Mouse (Mus musculus) midbrain, embryonic 16.5 days (tissue): ENCODE measurements around the gene Cldn6. TPM values are rescaled to one million over a fixed set of nuclear protein-coding genes. Genes with fewer than 3 reads are reported as not detected.

Experiments
- ATAC-seq: fragments of 200-750 bp; cut with Nextera tagmentation; 2 replicates; pipeline ENCODE4 v1.8.0; 2017; ENCODE audit warnings: moderate TSS enrichment
- H3K27ac ChIP-seq: fragments of 300-500 bp; sonication (generic); 2 replicates; pipeline ENCODE4 v1.5.1; 2014; ENCODE audit warnings: mild to moderate bottlenecking, low read length, mixed read lengths
- H3K27me3 ChIP-seq: fragments of 300-500 bp; sonication (generic); 2 replicates; pipeline ENCODE4 v1.6.1; 2014; ENCODE audit warnings: low read depth, low read length, mixed read lengths; ENCODE audit not compliant: control insufficient read depth, insufficient read depth
- H3K36me3 ChIP-seq: fragments of 300-500 bp; sonication (generic); 2 replicates; pipeline ENCODE4 v1.6.1; 2014; ENCODE audit warnings: mild to moderate bottlenecking, low read length, moderate library complexity, mixed read lengths; ENCODE audit not compliant: control insufficient read depth, insufficient read depth
- H3K4me1 ChIP-seq: fragments of 300-500 bp; sonication (generic); 2 replicates; pipeline ENCODE4 v1.6.1; 2014; ENCODE audit warnings: mild to moderate bottlenecking, low read length, mixed read lengths; ENCODE audit not compliant: control insufficient read depth, insufficient read depth
- H3K4me2 ChIP-seq: fragments of 300-500 bp; sonication (generic); 2 replicates; pipeline ENCODE4 v1.6.1; 2014; ENCODE audit warnings: mild to moderate bottlenecking, low read length, mixed read lengths
- H3K4me3 ChIP-seq: fragments of 300-500 bp; sonication (generic); 2 replicates; pipeline ENCODE4 v1.5.1; 2014; ENCODE audit warnings: low read depth, mild to moderate bottlenecking, low read length, moderate library complexity, mixed read lengths
- H3K9ac ChIP-seq: fragments of 300-500 bp; sonication (generic); 2 replicates; pipeline ENCODE4 v1.6.1; 2014; ENCODE audit warnings: low read depth, low read length, mixed read lengths
- H3K9me3 ChIP-seq: fragments of 300-500 bp; sonication (generic); replicated peaks from 2 replicates; pipeline ENCODE4 v1.6.1; 2014; ENCODE audit warnings: mild to moderate bottlenecking, low read length, mixed read lengths; ENCODE audit not compliant: control insufficient read depth, poor library complexity, severe bottlenecking
- WGBS: fragments of 180-500 bp; shearing (Covaris S2); extraction: QIAGEN DNeasy Blood & Tissue Kit; methylation state at CpG from one replicate; pipeline ENCODE4 v1.1.7; 2014; 5-methylcytosine and 5-hydroxymethylcytosine counted together
- polyA plus RNA-seq: library from polyadenylated mRNA; unstranded; fragments of >200 nt; fragmentation: Nextera tagmentation; extraction: Ambion mirVana; gene quantifications from 2 replicates; pipeline ENCODE4 v1.2.1, GENCODE M21; 2015

Cldn6 gene
- polyA plus RNA-seq, 1 experiment from 2014 or later = 1.2 TPM

DNA sequence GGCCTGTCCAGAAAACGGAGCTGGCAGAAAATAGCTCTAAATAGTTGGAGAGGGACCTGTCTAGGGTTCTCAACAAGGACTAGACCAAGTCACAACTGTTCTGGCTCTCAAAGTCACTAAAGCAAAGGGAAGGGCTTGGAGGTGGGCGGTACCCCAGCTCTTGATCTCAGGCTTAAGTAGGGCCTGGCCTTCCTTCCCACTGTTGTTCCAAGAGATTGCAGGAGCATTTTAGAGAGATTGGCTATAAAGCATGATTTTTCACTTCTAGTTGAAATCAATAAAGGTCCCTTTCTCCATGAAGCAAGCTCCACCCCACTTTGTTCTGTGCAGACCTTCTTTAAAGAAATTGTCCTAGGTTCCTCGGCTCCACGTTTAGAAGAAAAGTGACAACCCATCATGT lies 46.4 kb downstream of the Cldn6 start:
- Histone ChIP-seq H3K4me2 (peak overlapping the region; percentile 92), H3K27me3 (no peaks in the 10 kb centered on the region), H3K4me3 (peak overlapping the region; percentile 90), H3K4me1 (peaks cover 10% of the 10 kb centered on the region; the same call in 1 of the 2 replicates), H3K9ac (peak overlapping the region; percentile 80), H3K9me3 (no peaks in the 10 kb centered on the region), H3K36me3 (no peaks in the 10 kb centered on the region), H3K27ac (no peak overlapping the region)
- ATAC-seq = no peak
- WGBS = 61% methylated on average over 4 of the region's 4 CpGs

DNA sequence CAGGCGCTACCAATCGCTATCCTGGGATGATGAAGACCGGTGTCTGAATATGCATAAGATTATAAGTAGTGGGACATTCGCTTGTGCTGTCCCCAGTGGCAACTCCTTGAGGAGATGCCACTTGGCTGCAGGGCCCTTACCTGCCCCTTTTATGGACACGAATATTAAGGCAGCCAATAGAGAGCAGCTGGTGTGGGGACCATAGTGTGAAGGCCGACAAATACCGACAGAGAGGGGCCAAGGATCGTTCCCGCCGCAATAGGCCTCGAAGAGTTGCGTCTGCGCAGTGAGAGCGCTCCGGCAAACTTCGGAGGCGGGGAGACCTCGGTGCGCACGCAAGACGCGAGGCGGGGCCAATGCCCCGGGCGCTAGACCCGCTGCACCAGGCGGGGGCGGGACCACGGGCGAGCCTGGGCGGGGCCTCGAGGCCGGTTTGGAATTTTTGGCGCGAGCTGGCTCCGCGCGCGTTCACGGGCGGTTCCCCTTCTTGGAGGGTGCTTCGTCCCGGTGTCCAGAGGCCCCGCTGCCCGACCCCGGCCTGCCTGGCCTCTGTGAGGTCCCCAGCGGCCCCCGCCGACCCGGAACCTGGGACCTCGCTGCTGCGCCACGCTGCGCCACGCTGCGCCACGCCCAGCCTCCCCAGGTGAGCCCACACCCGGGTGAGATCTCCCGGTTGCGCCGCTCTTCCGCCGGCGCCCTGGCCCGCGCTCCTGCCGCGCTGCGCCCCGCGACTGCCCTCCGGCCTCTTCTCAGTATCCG lies 47.1 kb downstream of the Cldn6 start, which contains the start of gene Pkmyt1:
Gene Pkmyt1, plus strand, starts transcription at position 338 of the 759 bp plus-strand sequence.
- under 1% methylated on average over 63 of the region's 73 CpGs for WGBS

DNA sequence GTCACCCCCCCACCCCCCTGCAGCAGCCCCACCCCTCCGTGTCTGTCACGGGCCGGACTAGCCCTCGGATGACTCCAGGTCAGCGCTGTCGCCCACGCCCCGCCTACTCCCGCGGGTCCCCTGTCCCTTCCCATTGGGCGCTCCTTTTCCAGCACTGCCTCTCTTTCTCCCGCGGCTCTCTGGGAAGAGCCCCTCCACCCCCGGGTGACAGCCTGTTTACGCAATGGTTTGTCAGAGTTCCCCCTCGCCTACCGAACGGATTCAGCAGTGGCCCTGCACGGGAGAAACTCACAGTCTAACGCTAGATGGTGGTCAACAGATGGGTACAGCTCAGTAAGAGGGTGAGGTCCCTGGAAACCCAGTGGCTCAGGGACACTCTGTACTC lies 47.7 kb downstream of the Cldn6 start:
- H3K9me3 ChIP-seq = no peaks in the 10 kb centered on the region
- peaks cover 10% of the 10 kb centered on the region; the same call in 1 of the 2 replicates for H3K4me1 ChIP-seq
- ATAC-seq = peak; percentile 84
- H3K4me2 ChIP-seq = peak overlapping the region; percentile 92
- peak overlapping the region; percentile 58; the same call in 1 of the 2 replicates for H3K27ac ChIP-seq
- no peaks in the 10 kb centered on the region for H3K36me3 ChIP-seq
- under 1% methylated on average over 20 of the region's 20 CpGs for WGBS
- peak overlapping the region; percentile 90 for H3K4me3 ChIP-seq
- no peaks in the 10 kb centered on the region for H3K27me3 ChIP-seq
- peak overlapping the region; percentile 80 for H3K9ac ChIP-seq

More for the DNA sequence above, 47.1 kb downstream of the Cldn6 start, which contains the start of gene Pkmyt1:
- Histone ChIP-seq H3K4me1 (peaks cover 10% of the 10 kb centered on the region; the same call in 1 of the 2 replicates), H3K27me3 (no peaks in the 10 kb centered on the region), H3K9ac (peak within 1 kb of the TSS; percentile 80), H3K27ac (peak within 1 kb of the TSS; percentile 61), H3K9me3 (no peaks in the 10 kb centered on the region), H3K4me2 (peak within 1 kb of the TSS; percentile 92), H3K4me3 (peak within 1 kb of the TSS; percentile 90), H3K36me3 (no peaks in the 10 kb centered on the region)
- peak; percentile 93 for ATAC-seq

DNA sequence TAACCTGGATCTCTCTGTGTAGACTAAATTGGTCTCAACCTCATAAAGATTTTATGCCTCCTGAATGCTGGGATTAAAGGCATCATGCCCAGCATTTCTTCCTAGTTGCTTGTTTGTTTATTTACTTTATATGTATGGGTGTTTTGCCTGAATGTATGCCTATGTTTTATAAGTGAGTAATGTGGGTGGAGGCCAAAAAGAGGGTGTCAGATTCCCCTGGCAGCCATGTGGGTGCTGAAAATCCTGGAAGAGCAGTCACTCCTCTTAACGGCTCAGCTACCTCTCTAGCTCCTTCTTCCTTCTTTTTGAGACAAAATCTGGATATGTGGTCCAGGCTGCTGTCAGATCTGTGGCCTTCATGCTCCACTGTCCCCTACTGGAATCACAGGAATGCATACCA lies 51.4 kb downstream of the Cldn6 start:
- WGBS = 57% methylated on average over 1 of the region's 1 CpGs
- no peaks in the 10 kb centered on the region for H3K9me3 ChIP-seq
- H3K4me2 ChIP-seq = no peak overlapping the region
- H3K4me1 ChIP-seq = peaks cover 8% of the 10 kb centered on the region; the same call in 1 of the 2 replicates
- no peak overlapping the region for H3K9ac ChIP-seq
- peaks cover under 1% of the 10 kb centered on the region; the same call in 1 of the 2 replicates for H3K36me3 ChIP-seq
- no peak overlapping the region for H3K27ac ChIP-seq
- no peaks in the 10 kb centered on the region for H3K27me3 ChIP-seq
- no peak overlapping the region for H3K4me3 ChIP-seq
- ATAC-seq = no peak

Other genes with a start within 250 kb of the Cldn6 start
- not detected in 2 replicates for gene Vmn2r117, start 199.6 kb upstream of the Cldn6 start, polyA plus RNA-seq
- 16.0 and 17.9 TPM in 2 replicates for gene Zfp213, start 115.0 kb upstream of the Cldn6 start, polyA plus RNA-seq
- gene Zfp13, start 79.8 kb upstream of the Cldn6 start, polyA plus RNA-seq = 28.4 and 29.4 TPM in 2 replicates
- not detected in 2 replicates for gene Zscan10, start 78.4 kb upstream of the Cldn6 start, polyA plus RNA-seq
- 0.94 and 1.6 TPM in 2 replicates for gene Mmp25, start 34.0 kb upstream of the Cldn6 start, polyA plus RNA-seq
- 0.15 TPM in 1 of 2 replicates, not detected in the other for gene Bicdl2, start 18.7 kb upstream of the Cldn6 start, polyA plus RNA-seq
- 129 and 137 TPM in 2 replicates for gene Hcfc1r1, start 5.7 kb upstream of the Cldn6 start, polyA plus RNA-seq
- 34.4 and 36.0 TPM in 2 replicates for gene Thoc6, start 5.4 kb upstream of the Cldn6 start, polyA plus RNA-seq
- gene Tnfrsf12a, start 1.8 kb upstream of the Cldn6 start, polyA plus RNA-seq = 2.5 and 2.6 TPM in 2 replicates
- gene Cldn9, start 4.8 kb downstream of the Cldn6 start, polyA plus RNA-seq = 0.62 and 0.67 TPM in 2 replicates
- 0.07 and 0.19 TPM in 2 replicates for gene 1520401A03Rik, start 43.5 kb downstream of the Cldn6 start, polyA plus RNA-seq
- 17.9 and 19.7 TPM in 2 replicates for gene Pkmyt1, start 47.1 kb downstream of the Cldn6 start, polyA plus RNA-seq
- gene Paqr4, start 61.6 kb downstream of the Cldn6 start, polyA plus RNA-seq = 70.9 and 75.7 TPM in 2 replicates
- 1.6 and 1.8 TPM in 2 replicates for gene Kremen2, start 66.6 kb downstream of the Cldn6 start, polyA plus RNA-seq
- gene Flywch1, start 92.4 kb downstream of the Cldn6 start, polyA plus RNA-seq = 205 and 220 TPM in 2 replicates
- 76.8 and 81.3 TPM in 2 replicates for gene Flywch2, start 106.8 kb downstream of the Cldn6 start, polyA plus RNA-seq
- gene Srrm2, start 111.3 kb downstream of the Cldn6 start, polyA plus RNA-seq = 467 and 529 TPM in 2 replicates
- 1,162 and 1,206 TPM in 2 replicates for gene Elob, start 149.9 kb downstream of the Cldn6 start, polyA plus RNA-seq
- gene Prss33, start 156.8 kb downstream of the Cldn6 start, polyA plus RNA-seq = 0.18 TPM in 1 of 2 replicates, not detected in the other
- not detected in 2 replicates for gene Prss32, start 164.6 kb downstream of the Cldn6 start, polyA plus RNA-seq
- gene Prss41, start 164.9 kb downstream of the Cldn6 start, polyA plus RNA-seq = 0.88 and 1.6 TPM in 2 replicates
- gene Prss21, start 188.8 kb downstream of the Cldn6 start, polyA plus RNA-seq = not detected in 2 replicates
- not detected in 2 replicates for gene Dcpp1, start 201.6 kb downstream of the Cldn6 start, polyA plus RNA-seq
- not detected in 2 replicates for gene Dcpp2, start 201.6 kb downstream of the Cldn6 start, polyA plus RNA-seq
- gene Dcpp3, start 238.2 kb downstream of the Cldn6 start, polyA plus RNA-seq = not detected in 2 replicates